Comparison of ENCODE assay signal across 15 mouse cellular contexts in genomic region chr13:5444759-5445478, GRCm38 (mm10).
DNase-seq lines count a peak whose midpoint lies in the region; ATAC-seq lines count a peak whose summit lies in the region.
"Had no signal": no experiment of that assay in that cellular context is flagged by ENCODE, and none has a peak within 500 bp of the region (broad histone marks: within the 10 kb centered on the region; RNA-seq: fewer than 3 reads in every experiment).

No protein-coding gene starts in this region.

- peak; percentile 29 for DNase-seq in embryonic facial prominence, embryonic 14.5 days (ENCODE audit: low spot score)
- no peak for DNase-seq in embryonic facial prominence, embryonic 10.5 days (ENCODE audit: low spot score)
- peak; percentile 65 for DNase-seq in ZHBTc4 (ENCODE audit: low read depth, low spot score)
- no peak for DNase-seq in kidney, adult 9 months
- no peak for DNase-seq in spleen, postnatal 4 days (ENCODE audit: low spot score in 2 of 2)
- no peak for DNase-seq in thymus, postnatal 36 days
- DNase-seq: cerebellum, adult 18-20 months; kidney, adult 18-20 months; right cerebral cortex, postnatal 4 days had no signal

- H3K27ac ChIP-seq in embryonic facial prominence, embryonic 14.5 days (replicated peaks; ENCODE audit: low read depth, low read length), result no peak overlapping the region
- H3K27ac ChIP-seq in embryonic facial prominence, embryonic 10.5 days (replicated peaks), result no peak overlapping the region
- H3K27ac ChIP-seq in limb, embryonic 15.5 days, result 0 out of 2 replicates have a peak overlapping the region, but pooled peaks have one; percentile 47
- H3K27ac ChIP-seq in stomach, embryonic 16.5 days (ENCODE audit: low read length), result peak overlapping the region; percentile 80
- H3K27ac ChIP-seq: heart, embryonic 15.5 days; hindbrain, embryonic 13.5 days had no signal

- no peak overlapping the region for H3K4me2 ChIP-seq in embryonic facial prominence, embryonic 14.5 days (ENCODE audit: low read depth, low read length)
- H3K4me2 ChIP-seq in limb, embryonic 15.5 days, result no peak overlapping the region
- H3K4me2 ChIP-seq in stomach, embryonic 16.5 days (ENCODE audit: low read depth, low read length), result no peak overlapping the region
- H3K4me2 ChIP-seq: heart, embryonic 15.5 days; hindbrain, embryonic 13.5 days; liver, embryonic 11.5 days had no signal

- no peaks in the 10 kb centered on the region for H3K36me3 ChIP-seq in embryonic facial prominence, embryonic 14.5 days (ENCODE audit: control insufficient read depth, insufficient read depth, low read length)
- H3K36me3 ChIP-seq in embryonic facial prominence, embryonic 10.5 days (replicated peaks), result no peaks in the 10 kb centered on the region
- no peaks in the 10 kb centered on the region for H3K36me3 ChIP-seq in limb, embryonic 15.5 days
- no peaks in the 10 kb centered on the region for H3K36me3 ChIP-seq in stomach, embryonic 16.5 days (ENCODE audit: control insufficient read depth, insufficient read depth, low read length)
- H3K36me3 ChIP-seq: heart, embryonic 15.5 days; hindbrain, embryonic 13.5 days had no signal

- ATAC-seq in embryonic facial prominence, embryonic 14.5 days (ENCODE audit: low read depth), result no peak
- no peak for ATAC-seq in limb, embryonic 15.5 days (ENCODE audit: insufficient number of reproducible peaks, low FRiP score, low TSS enrichment, low read depth)
- peak; percentile 71; the same call in 1 of the 2 replicates for ATAC-seq in stomach, embryonic 16.5 days (ENCODE audit: insufficient read depth, low FRiP score)
- ATAC-seq: forebrain, embryonic 16.5 days had no signal

- 85% methylated on average over 5 of the region's 5 CpGs for WGBS in embryonic facial prominence, embryonic 14.5 days
- 90% methylated on average over 5 of the region's 5 CpGs for WGBS in embryonic facial prominence, embryonic 10.5 days
- WGBS in limb, embryonic 15.5 days, result 70% methylated on average over 5 of the region's 5 CpGs
- 73% methylated on average over 5 of the region's 5 CpGs for WGBS in stomach, embryonic 16.5 days

- H3K4me1 ChIP-seq in embryonic facial prominence, embryonic 14.5 days (ENCODE audit: control insufficient read depth, insufficient read depth, low read length), result no peaks in the 10 kb centered on the region
- no peaks in the 10 kb centered on the region for H3K4me1 ChIP-seq in embryonic facial prominence, embryonic 10.5 days
- no peaks in the 10 kb centered on the region for H3K4me1 ChIP-seq in limb, embryonic 15.5 days
- H3K4me1 ChIP-seq in stomach, embryonic 16.5 days (ENCODE audit: control insufficient read depth, insufficient read depth, low read length), result no peaks in the 10 kb centered on the region
- H3K4me1 ChIP-seq: heart, embryonic 15.5 days; hindbrain, embryonic 13.5 days had no signal

- H3K9ac ChIP-seq in embryonic facial prominence, embryonic 14.5 days (ENCODE audit: low read depth, low read length), result no peak overlapping the region
- no peak overlapping the region for H3K9ac ChIP-seq in limb, embryonic 15.5 days
- no peak overlapping the region for H3K9ac ChIP-seq in stomach, embryonic 16.5 days (ENCODE audit: low read length)
- H3K9ac ChIP-seq: heart, embryonic 15.5 days; hindbrain, embryonic 13.5 days had no signal

- no peaks in the 10 kb centered on the region for H3K27me3 ChIP-seq in embryonic facial prominence, embryonic 14.5 days (replicated peaks; ENCODE audit: control insufficient read depth, insufficient read depth, low read length)
- no peaks in the 10 kb centered on the region for H3K27me3 ChIP-seq in embryonic facial prominence, embryonic 10.5 days (replicated peaks; ENCODE audit: low read depth, poor library complexity, severe bottlenecking)
- H3K27me3 ChIP-seq in limb, embryonic 15.5 days, result no peaks in the 10 kb centered on the region
- no peaks in the 10 kb centered on the region for H3K27me3 ChIP-seq in stomach, embryonic 16.5 days (ENCODE audit: control insufficient read depth, insufficient read depth, low read length)
- H3K27me3 ChIP-seq: heart, embryonic 15.5 days; hindbrain, embryonic 13.5 days had no signal

- no peak overlapping the region for H3K4me3 ChIP-seq in embryonic facial prominence, embryonic 14.5 days (ENCODE audit: low read depth, low read length)
- no peak overlapping the region for H3K4me3 ChIP-seq in embryonic facial prominence, embryonic 10.5 days
- H3K4me3 ChIP-seq in limb, embryonic 15.5 days, result no peak overlapping the region
- H3K4me3 ChIP-seq in stomach, embryonic 16.5 days (replicated peaks; ENCODE audit: low read length), result no peak overlapping the region
- H3K4me3 ChIP-seq: heart, embryonic 15.5 days; hindbrain, embryonic 13.5 days had no signal

- H3K9me3 ChIP-seq in embryonic facial prominence, embryonic 14.5 days (ENCODE audit: control insufficient read depth, low read length), result no peaks in the 10 kb centered on the region
- no peaks in the 10 kb centered on the region for H3K9me3 ChIP-seq in embryonic facial prominence, embryonic 10.5 days
- H3K9me3 ChIP-seq in limb, embryonic 15.5 days, result no peaks in the 10 kb centered on the region
- no peaks in the 10 kb centered on the region for H3K9me3 ChIP-seq in stomach, embryonic 16.5 days (replicated peaks; ENCODE audit: control insufficient read depth, low read length)
- H3K9me3 ChIP-seq: heart, embryonic 15.5 days; hindbrain, embryonic 13.5 days had no signal

Comparison
In these comparisons a context has a peak if more than half of its experiments do, and no peak if none do; other contexts are left out.
1. DNase-seq: peak in embryonic facial prominence, embryonic 14.5 days (single experiment) and ZHBTc4 (single experiment); none in embryonic facial prominence, embryonic 10.5 days (single experiment), kidney, adult 9 months (single experiment), spleen, postnatal 4 days (0 of 2) and thymus, postnatal 36 days (0 of 2).
2. H3K27ac ChIP-seq: peak in limb, embryonic 15.5 days (single experiment) and stomach, embryonic 16.5 days (single experiment); none in embryonic facial prominence, embryonic 14.5 days (single experiment) and embryonic facial prominence, embryonic 10.5 days (single experiment).